Mouse (Mus musculus) neural tube, embryonic 12.5 days (tissue): ENCODE measurements at regions not wholly inside any gene's neighbourhood (a gene's known extent, or its start where the extent isn't known, plus 50 kb on each side); places are given as distances from the start of the nearest gene placed in this dataset.

ENCODE experiments used
- ATAC-seq: fragments of 200-750 bp; cut with Nextera tagmentation; 2 replicates; pipeline ENCODE4 v1.8.0; 2017; ENCODE audit warnings: low read depth, mild to moderate bottlenecking, moderate TSS enrichment, moderate library complexity; ENCODE audit not compliant: low FRiP score
- H3K27ac ChIP-seq: fragments of 300-500 bp; sonication (generic); 2 replicates; pipeline ENCODE4 v1.5.1; 2016
- H3K27me3 ChIP-seq: fragments of 300-500 bp; sonication (generic); replicated peaks from 2 replicates; pipeline ENCODE4 v1.6.1; 2016; ENCODE audit warnings: mild to moderate bottlenecking
- H3K36me3 ChIP-seq: fragments of 300-500 bp; sonication (generic); 2 replicates; pipeline ENCODE4 v1.6.1; 2016; ENCODE audit warnings: mild to moderate bottlenecking
- H3K4me1 ChIP-seq: fragments of 300-500 bp; sonication (generic); 2 replicates; pipeline ENCODE4 v1.6.1; 2016
- H3K4me2 ChIP-seq: fragments of 300-500 bp; sonication (generic); replicated peaks from 2 replicates; pipeline ENCODE4 v1.6.1; 2016; ENCODE audit warnings: mild to moderate bottlenecking
- H3K4me3 ChIP-seq: fragments of 300-500 bp; sonication (generic); 2 replicates; pipeline ENCODE4 v1.5.1; 2016
- H3K9ac ChIP-seq: fragments of 300-500 bp; sonication (generic); 2 replicates; pipeline ENCODE4 v1.6.1; 2016; ENCODE audit warnings: mild to moderate bottlenecking
- H3K9me3 ChIP-seq: fragments of 300-500 bp; sonication (generic); 2 replicates; pipeline ENCODE4 v1.6.1; 2016; ENCODE audit warnings: mild to moderate bottlenecking
- WGBS: fragments of 180-500 bp; shearing (Covaris S2); methylation state at CpG from one replicate; pipeline ENCODE4 v1.1.7; 2016; 5-methylcytosine and 5-hydroxymethylcytosine counted together

DNA sequence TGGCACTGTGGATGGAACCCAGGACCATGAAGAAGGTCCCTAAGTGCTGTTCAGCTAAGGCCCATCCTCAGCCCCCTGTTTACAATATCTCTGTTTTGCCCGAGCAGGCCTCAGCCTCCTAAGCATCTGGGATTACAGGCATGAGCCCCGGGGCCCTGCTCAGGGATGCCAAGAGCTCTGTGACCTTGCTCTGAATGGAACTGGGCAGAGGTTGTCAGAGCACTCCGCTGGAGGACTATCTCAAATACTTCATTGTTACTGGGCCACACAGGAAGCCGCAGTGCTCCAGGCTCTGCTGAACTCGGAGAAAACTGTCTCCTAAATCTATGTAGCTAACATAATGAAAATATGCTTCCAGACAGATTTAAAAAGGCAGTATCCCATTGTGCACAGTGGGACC, 235.7 kb upstream of the Sulf2 start:
- H3K4me2 ChIP-seq = no peak overlapping the region
- H3K4me3 ChIP-seq = no peak overlapping the region
- H3K27ac ChIP-seq = no peak overlapping the region
- no peaks in the 10 kb centered on the region for H3K36me3 ChIP-seq
- peaks cover 31% of the 10 kb centered on the region for H3K4me1 ChIP-seq
- H3K27me3 ChIP-seq = no peaks in the 10 kb centered on the region
- ATAC-seq = no peak
- 40% methylated on average over 5 of the region's 5 CpGs for WGBS
- no peak overlapping the region for H3K9ac ChIP-seq
- H3K9me3 ChIP-seq = no peaks in the 10 kb centered on the region

DNA sequence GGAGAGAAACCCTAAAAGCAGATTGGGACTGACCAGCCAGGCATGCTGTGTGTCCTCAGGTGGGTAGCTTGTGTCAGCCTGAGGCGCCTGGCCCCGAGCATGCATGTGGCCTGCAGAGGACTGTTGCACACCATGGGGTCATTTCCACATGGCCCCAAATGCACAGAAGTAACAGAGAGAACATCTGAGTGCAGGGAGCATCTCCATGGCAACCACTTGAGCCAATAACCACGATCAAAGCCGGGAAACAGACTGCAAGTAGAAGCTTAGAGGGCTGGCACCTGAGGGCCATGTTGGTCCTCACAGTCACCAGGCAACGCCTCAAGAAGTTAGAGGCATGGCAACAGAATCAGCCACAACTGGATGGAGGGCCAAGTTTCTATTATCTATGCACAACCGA, 232.6 kb upstream of the Sulf2 start:
- no peak for ATAC-seq

DNA sequence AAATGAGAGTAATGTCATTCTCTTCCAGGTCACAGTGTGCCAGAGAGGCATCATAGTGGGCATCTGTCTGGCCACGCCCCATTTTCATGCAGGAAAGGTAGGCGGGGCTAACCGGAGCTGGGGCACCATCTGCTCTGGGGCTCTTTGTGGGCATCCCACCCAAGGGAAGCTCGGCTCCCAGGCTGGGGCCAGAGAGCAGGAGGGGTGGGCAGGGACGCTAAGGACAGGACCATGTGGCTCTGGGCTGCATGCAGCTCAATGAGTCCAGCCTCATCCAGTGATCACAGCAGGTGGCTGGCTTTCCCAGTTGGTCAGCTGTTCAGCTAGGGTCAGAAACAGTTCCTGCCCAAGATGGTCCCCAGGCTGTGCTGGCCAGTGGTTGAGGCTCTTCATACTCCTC, 231.4 kb upstream of the Sulf2 start:
- H3K27ac ChIP-seq = no peak overlapping the region
- no peaks in the 10 kb centered on the region for H3K27me3 ChIP-seq
- no peak for ATAC-seq
- peaks cover 40% of the 10 kb centered on the region for H3K4me1 ChIP-seq
- H3K9ac ChIP-seq = no peak overlapping the region
- H3K9me3 ChIP-seq = no peaks in the 10 kb centered on the region
- no peaks in the 10 kb centered on the region for H3K36me3 ChIP-seq
- H3K4me3 ChIP-seq = no peak overlapping the region
- no peak overlapping the region for H3K4me2 ChIP-seq
- 71% methylated on average over 5 of the region's 5 CpGs for WGBS

More for the DNA sequence above, 232.6 kb upstream of the Sulf2 start:
- H3K9me3 ChIP-seq = no peaks in the 10 kb centered on the region
- H3K27me3 ChIP-seq = no peaks in the 10 kb centered on the region
- H3K36me3 ChIP-seq = no peaks in the 10 kb centered on the region
- H3K4me2 ChIP-seq = no peak overlapping the region
- 36% methylated on average over 6 of the region's 6 CpGs for WGBS
- no peak overlapping the region for H3K4me3 ChIP-seq
- H3K27ac ChIP-seq = no peak overlapping the region
- peaks cover 40% of the 10 kb centered on the region for H3K4me1 ChIP-seq
- H3K9ac ChIP-seq = no peak overlapping the region

DNA sequence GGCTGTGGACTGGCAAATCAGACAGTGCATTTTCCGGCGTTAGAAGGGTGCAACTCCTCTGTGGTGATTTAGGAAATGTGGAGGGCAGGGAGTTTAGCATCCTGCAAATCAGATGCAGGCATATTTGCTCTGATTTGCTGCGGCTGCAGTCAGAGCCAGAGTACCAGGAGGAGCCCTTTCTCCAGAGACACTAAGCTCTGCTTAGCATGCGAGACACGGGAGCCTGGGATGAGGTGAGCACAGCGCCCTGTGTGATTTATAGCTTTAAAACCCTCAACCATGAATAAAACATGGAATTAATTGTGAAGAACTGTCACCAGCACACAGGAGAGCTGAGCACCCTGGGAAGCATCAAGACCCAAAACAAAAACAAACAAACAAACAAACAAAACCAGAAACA, 229.1 kb upstream of the Sulf2 start:
- no peak overlapping the region for H3K4me3 ChIP-seq
- H3K9me3 ChIP-seq = no peaks in the 10 kb centered on the region
- peak overlapping the region; percentile 78 for H3K27ac ChIP-seq
- no peak overlapping the region for H3K9ac ChIP-seq
- no peaks in the 10 kb centered on the region for H3K36me3 ChIP-seq
- peak; percentile 87 for ATAC-seq
- no peak overlapping the region; the same call in 1 of the 2 replicates for H3K4me2 ChIP-seq
- peaks cover 40% of the 10 kb centered on the region for H3K4me1 ChIP-seq
- no peaks in the 10 kb centered on the region for H3K27me3 ChIP-seq
- 15% methylated on average over 6 of the region's 6 CpGs for WGBS

DNA sequence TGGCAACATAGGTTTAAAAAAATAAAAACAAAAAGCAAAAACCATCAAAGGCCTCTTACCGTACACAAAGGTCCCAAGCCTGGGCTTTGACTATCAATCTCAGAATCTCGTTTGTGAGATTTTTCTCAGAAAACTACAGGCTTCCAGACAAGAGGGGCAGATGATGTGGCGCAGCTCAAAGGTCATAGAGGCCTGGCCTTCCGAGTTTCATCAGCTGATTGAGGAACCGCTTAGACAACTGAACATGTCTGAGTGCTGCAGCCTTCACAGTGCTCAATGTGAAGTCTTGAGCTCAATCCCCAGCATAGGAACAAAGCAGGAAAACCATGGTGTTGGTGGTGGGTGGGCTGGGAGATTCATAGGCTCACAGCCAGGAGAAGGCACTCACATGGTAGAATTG, 227.9 kb upstream of the Sulf2 start:
- Histone ChIP-seq H3K27ac (0 out of 2 replicates have a peak overlapping the region, but pooled peaks have one; percentile 78), H3K36me3 (no peaks in the 10 kb centered on the region), H3K9ac (no peak overlapping the region), H3K9me3 (no peaks in the 10 kb centered on the region), H3K4me2 (no peak overlapping the region), H3K27me3 (no peaks in the 10 kb centered on the region), H3K4me3 (no peak overlapping the region), H3K4me1 (peaks cover 41% of the 10 kb centered on the region)
- WGBS = 85% methylated on average over 5 of the region's 5 CpGs
- ATAC-seq = no peak

DNA sequence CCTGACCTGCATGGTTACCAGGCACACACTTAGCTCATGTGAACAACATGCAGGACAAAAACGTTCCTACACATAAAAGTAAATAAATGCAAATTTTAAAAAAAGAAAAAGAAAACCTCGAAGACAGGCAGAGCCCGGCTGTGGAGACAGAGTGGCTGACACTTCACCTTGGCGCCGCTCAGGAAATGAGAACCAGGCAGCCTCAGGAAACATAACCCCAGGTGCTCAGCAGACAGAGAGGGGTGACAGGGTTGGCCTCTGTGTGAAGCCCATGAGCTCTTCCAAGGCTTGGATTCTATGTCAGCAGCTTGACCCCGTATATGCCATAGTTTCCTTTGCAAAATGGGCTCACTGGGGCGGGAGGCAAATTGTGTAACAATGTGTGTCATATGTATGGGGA, 226.7 kb upstream of the Sulf2 start:
- Histone ChIP-seq H3K9me3 (no peaks in the 10 kb centered on the region), H3K4me1 (peaks cover 44% of the 10 kb centered on the region)
- no peak for ATAC-seq

DNA sequence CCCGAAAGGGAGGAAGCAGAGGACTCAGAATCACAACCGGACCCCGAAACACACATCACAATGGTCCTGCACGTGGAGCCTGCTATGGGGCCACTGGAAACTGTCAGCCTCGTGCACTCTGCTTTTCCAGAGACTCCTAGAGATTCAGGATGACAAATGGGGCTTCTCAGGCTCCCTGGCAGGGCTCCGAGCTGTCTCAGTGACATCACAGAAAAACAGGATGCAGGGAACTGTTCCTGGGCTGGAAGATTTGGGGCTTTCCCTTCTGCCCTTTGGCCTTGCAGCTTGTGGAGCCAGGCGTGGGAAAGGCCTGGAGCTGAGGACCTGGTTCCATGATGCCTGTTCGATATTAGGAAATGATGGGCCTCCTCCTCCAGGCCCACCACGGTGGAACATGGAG, 225.4 kb upstream of the Sulf2 start:
- 80% methylated on average over 9 of the region's 9 CpGs for WGBS
- Histone ChIP-seq H3K9me3 (no peaks in the 10 kb centered on the region), H3K4me2 (no peak overlapping the region), H3K27me3 (no peaks in the 10 kb centered on the region), H3K9ac (no peak overlapping the region), H3K27ac (no peak overlapping the region), H3K4me1 (peaks cover 43% of the 10 kb centered on the region), H3K36me3 (no peaks in the 10 kb centered on the region), H3K4me3 (no peak overlapping the region)
- no peak for ATAC-seq

More for the DNA sequence above, 226.7 kb upstream of the Sulf2 start:
- H3K27me3 ChIP-seq = no peaks in the 10 kb centered on the region
- H3K4me2 ChIP-seq = no peak overlapping the region
- no peaks in the 10 kb centered on the region for H3K36me3 ChIP-seq
- WGBS = 79% methylated on average over 7 of the region's 7 CpGs
- H3K9ac ChIP-seq = no peak overlapping the region
- no peak overlapping the region for H3K27ac ChIP-seq
- H3K4me3 ChIP-seq = no peak overlapping the region

DNA sequence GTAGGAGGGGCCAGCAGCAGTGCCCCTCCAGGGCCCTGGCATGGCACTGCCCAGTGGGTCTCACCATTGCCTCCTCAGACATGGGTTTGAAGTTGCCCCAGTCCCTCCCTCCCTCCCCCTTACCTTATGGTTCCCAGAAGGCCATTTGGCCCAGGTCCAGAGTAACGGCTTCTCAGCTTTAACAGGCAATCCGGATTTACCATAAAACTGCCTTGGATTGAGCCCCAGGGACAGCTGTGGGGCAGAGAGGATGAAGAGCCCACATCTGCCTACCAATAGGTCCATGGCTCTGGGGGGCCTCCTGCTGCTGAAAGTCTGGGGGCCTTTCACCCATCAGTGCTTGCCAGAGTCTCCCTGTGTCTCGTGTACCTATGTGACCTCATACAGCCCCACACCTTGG, 222.9 kb upstream of the Sulf2 start:
- H3K4me3 ChIP-seq = no peak overlapping the region
- no peaks in the 10 kb centered on the region for H3K9me3 ChIP-seq
- no peaks in the 10 kb centered on the region for H3K36me3 ChIP-seq
- no peak overlapping the region for H3K27ac ChIP-seq
- peaks cover 22% of the 10 kb centered on the region for H3K4me1 ChIP-seq
- H3K4me2 ChIP-seq = no peak overlapping the region
- no peak overlapping the region for H3K9ac ChIP-seq
- no peak for ATAC-seq
- WGBS = 29% methylated on average over 3 of the region's 3 CpGs
- no peaks in the 10 kb centered on the region for H3K27me3 ChIP-seq

DNA sequence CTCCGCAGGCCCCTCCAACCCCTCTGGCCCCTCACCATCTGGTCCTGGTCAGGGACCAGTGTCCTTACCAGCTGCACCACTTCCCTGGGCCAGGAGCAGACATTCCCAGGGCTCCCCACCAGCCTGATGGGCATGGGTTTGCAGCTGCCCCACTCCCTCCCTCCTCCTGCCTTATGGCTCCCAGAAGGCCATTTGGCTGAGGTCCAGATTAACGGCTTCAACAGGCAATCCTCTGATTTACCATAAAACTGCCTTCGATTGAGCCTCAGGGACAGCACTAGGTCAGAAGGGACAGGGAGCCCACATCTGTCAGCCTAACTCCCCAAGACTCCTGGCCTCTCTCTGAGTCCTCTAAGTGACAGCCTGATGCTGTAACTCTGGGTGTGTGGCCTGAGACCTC, 221.9 kb upstream of the Sulf2 start:
- Histone ChIP-seq H3K9me3 (no peaks in the 10 kb centered on the region), H3K27ac (no peak overlapping the region), H3K9ac (0 out of 2 replicates have a peak overlapping the region, but pooled peaks have one; percentile 9), H3K4me1 (peaks cover 22% of the 10 kb centered on the region), H3K27me3 (no peaks in the 10 kb centered on the region), H3K4me3 (no peak overlapping the region), H3K4me2 (0 out of 2 replicates have a peak overlapping the region, but pooled peaks have one; percentile 4), H3K36me3 (no peaks in the 10 kb centered on the region)
- peak; percentile 89 for ATAC-seq
- WGBS = 8% methylated on average over 3 of the region's 3 CpGs

DNA sequence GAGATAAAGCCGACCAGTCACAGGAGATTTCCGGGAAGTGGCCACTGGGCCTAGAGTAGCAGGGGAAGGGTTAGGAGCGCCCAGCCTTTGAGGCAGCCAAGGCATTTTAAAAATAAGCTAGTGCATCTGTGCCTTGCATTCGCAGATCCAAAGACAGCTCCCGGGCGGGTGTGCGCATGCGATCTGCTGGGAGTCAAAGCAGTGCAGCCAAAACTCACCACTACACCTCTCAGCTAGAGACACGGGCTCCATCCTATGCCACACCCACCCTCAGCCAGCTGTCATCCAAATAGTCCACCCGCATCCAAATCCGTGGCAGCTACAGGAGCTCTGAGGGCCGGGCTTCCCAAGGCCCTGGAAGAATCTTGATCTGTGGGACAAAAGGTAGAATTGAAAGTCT, 220.2 kb upstream of the Sulf2 start:
- Histone ChIP-seq H3K4me3 (no peak overlapping the region), H3K4me1 (peaks cover 22% of the 10 kb centered on the region), H3K9ac (no peak overlapping the region), H3K27me3 (no peaks in the 10 kb centered on the region), H3K36me3 (no peaks in the 10 kb centered on the region), H3K27ac (no peak overlapping the region), H3K4me2 (no peak overlapping the region), H3K9me3 (no peaks in the 10 kb centered on the region)
- ATAC-seq = no peak
- 86% methylated on average over 12 of the region's 12 CpGs for WGBS

DNA sequence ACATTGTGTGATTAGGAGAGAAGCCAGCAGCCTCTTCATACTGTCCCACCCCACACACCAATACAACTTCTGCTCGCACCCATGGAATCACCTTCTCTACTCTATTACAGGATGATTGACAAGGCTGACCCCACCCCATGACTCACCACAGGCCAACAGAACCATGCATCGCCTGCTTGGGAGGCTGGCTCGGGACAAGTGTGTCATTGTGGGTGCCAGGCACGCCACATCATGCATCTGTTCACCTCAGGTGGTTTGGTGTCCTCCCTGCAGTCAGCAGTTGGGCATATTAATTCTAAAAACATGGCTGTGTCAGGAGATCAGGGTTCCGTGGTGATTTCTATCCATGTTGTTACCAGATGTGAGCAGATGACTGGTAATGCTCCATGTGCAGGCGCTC, 215.3 kb upstream of the Sulf2 start:
- Histone ChIP-seq H3K27me3 (no peaks in the 10 kb centered on the region), H3K4me1 (no peaks in the 10 kb centered on the region), H3K9me3 (0 out of 2 replicates have a peak, but pooled peaks cover 7% of the 10 kb centered on the region), H3K4me2 (no peak overlapping the region), H3K9ac (no peak overlapping the region), H3K4me3 (no peak overlapping the region), H3K36me3 (no peaks in the 10 kb centered on the region), H3K27ac (no peak overlapping the region)
- WGBS = 87% methylated on average over 6 of the region's 6 CpGs
- ATAC-seq = no peak

DNA sequence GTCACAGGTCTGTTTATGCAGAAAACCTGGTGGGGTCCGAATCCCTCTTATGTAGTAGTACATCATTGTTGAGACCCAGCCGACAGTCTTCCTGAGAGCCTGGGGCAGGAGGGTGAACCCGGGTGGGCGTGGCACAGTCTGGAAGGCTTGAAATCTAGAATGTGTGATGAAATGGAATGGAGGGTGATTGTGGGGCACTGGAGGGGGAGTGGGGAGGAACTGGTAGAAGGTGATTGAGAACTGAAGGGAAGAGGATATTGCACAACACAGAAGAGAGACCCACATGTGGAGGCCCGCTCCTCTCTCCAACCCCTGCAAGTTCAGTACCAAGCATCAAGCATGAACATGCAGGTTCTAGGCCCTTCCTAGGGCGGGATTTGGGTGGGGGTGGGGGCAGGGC, 206.2 kb upstream of the Sulf2 start:
- Histone ChIP-seq H3K27ac (no peak overlapping the region), H3K9me3 (no peaks in the 10 kb centered on the region), H3K36me3 (no peaks in the 10 kb centered on the region), H3K27me3 (peaks cover 2% of the 10 kb centered on the region; the same call in 1 of the 2 replicates), H3K9ac (no peak overlapping the region), H3K4me2 (no peak overlapping the region), H3K4me3 (no peak overlapping the region), H3K4me1 (peaks cover 14% of the 10 kb centered on the region)
- ATAC-seq = no peak
- 80% methylated on average over 6 of the region's 6 CpGs for WGBS

DNA sequence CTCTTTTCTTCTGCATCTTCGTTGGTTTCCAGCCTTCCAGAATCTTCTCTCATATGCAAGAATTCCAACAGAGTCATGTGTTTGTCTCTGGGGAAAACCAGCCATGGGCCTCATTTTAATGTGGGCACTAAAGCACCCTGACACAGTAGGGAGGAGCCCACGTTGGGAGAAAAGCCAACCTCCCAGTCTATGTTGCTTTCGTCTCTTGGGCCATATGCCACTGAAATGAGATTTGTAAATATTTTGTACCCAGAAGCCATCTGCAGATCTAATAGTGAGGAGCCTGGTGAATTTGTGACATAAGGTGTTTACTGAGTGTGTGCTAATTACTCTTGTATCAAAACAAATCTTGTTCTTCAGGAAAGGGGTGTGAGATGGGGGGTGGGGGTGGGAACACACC, 205.3 kb upstream of the Sulf2 start:
- H3K27ac ChIP-seq = peak overlapping the region; percentile 33; the same call in 1 of the 2 replicates
- H3K4me2 ChIP-seq = no peak overlapping the region
- peaks cover 19% of the 10 kb centered on the region for H3K4me1 ChIP-seq
- no peak for ATAC-seq
- H3K4me3 ChIP-seq = no peak overlapping the region
- WGBS = 64% methylated on average over 3 of the region's 3 CpGs
- peaks cover 5% of the 10 kb centered on the region; the same call in 1 of the 2 replicates for H3K27me3 ChIP-seq
- no peaks in the 10 kb centered on the region for H3K9me3 ChIP-seq
- no peak overlapping the region for H3K9ac ChIP-seq
- H3K36me3 ChIP-seq = no peaks in the 10 kb centered on the region
